Mouse (Mus musculus) embryonic facial prominence, embryonic 11.5 days (tissue): ENCODE measurements around the gene Hfm1. TPM values are rescaled to one million over a fixed set of nuclear protein-coding genes. Genes with fewer than 3 reads are reported as not detected.

Experiments used
- ATAC-seq: fragments of 200-750 bp; cut with Nextera tagmentation; replicated peaks from 2 replicates; pipeline ENCODE4 v1.8.0; 2017; ENCODE audit warnings: low read depth; ENCODE audit not compliant: insufficient number of reproducible peaks, low FRiP score, low TSS enrichment
- DNase-seq: peaks from one replicate; pipeline ENCODE4 v3.0.0-alpha.2; 2015; ENCODE audit warnings: low spot score
- H3K27ac ChIP-seq: fragments of 300-500 bp; sonication (generic); replicated peaks from 2 replicates; pipeline ENCODE4 v1.5.1; 2014; ENCODE audit warnings: mild to moderate bottlenecking, low read depth, low read length, control low read depth
- H3K27me3 ChIP-seq: fragments of 300-500 bp; sonication (generic); 2 replicates; pipeline ENCODE4 v1.6.1; 2014; ENCODE audit warnings: mild to moderate bottlenecking, low read length, moderate library complexity, mixed read lengths; ENCODE audit not compliant: control insufficient read depth, insufficient read depth
- H3K36me3 ChIP-seq: fragments of 300-500 bp; sonication (generic); replicated peaks from 2 replicates; pipeline ENCODE4 v1.6.1; 2014; ENCODE audit warnings: low read depth, mild to moderate bottlenecking, low read length, moderate library complexity, mixed read lengths; ENCODE audit not compliant: control insufficient read depth, insufficient read depth
- H3K4me1 ChIP-seq: fragments of 300-500 bp; sonication (generic); 2 replicates; pipeline ENCODE4 v1.6.1; 2014; ENCODE audit warnings: low read length, mixed read lengths; ENCODE audit not compliant: control insufficient read depth, insufficient read depth
- H3K4me2 ChIP-seq: fragments of 300-500 bp; sonication (generic); 2 replicates; pipeline ENCODE4 v1.6.1; 2014; ENCODE audit warnings: low read depth, mild to moderate bottlenecking, control low read depth, low read length, moderate library complexity
- H3K4me3 ChIP-seq: fragments of 300-500 bp; sonication (generic); 2 replicates; pipeline ENCODE4 v1.5.1; 2014; ENCODE audit warnings: low read depth, low read length, control low read depth
- H3K9ac ChIP-seq: fragments of 300-500 bp; sonication (generic); replicated peaks from 2 replicates; pipeline ENCODE4 v1.6.1; 2014; ENCODE audit warnings: mild to moderate bottlenecking, control low read depth, low read length
- H3K9me3 ChIP-seq: fragments of 300-500 bp; sonication (generic); replicated peaks from 2 replicates; pipeline ENCODE4 v1.6.1; 2016; ENCODE audit warnings: mild to moderate bottlenecking, low read length, inconsistent platforms, mixed read lengths; ENCODE audit not compliant: control insufficient read depth
- WGBS: fragments of 180-500 bp; shearing (Covaris S2); extraction: QIAGEN DNeasy Blood & Tissue Kit; methylation state at CpG from one replicate; pipeline ENCODE4 v1.1.7; 2014; 5-methylcytosine and 5-hydroxymethylcytosine counted together
- polyA plus RNA-seq: library from polyadenylated mRNA; unstranded; fragments of >200 nt; fragmentation: Nextera tagmentation; extraction: Ambion mirVana; gene quantifications from 2 replicates; pipeline ENCODE4 v1.2.1, GENCODE M21; 2014

The Hfm1 gene
- polyA plus RNA-seq, 1 experiment from 2014 or later, result 5.1 TPM

DNA sequence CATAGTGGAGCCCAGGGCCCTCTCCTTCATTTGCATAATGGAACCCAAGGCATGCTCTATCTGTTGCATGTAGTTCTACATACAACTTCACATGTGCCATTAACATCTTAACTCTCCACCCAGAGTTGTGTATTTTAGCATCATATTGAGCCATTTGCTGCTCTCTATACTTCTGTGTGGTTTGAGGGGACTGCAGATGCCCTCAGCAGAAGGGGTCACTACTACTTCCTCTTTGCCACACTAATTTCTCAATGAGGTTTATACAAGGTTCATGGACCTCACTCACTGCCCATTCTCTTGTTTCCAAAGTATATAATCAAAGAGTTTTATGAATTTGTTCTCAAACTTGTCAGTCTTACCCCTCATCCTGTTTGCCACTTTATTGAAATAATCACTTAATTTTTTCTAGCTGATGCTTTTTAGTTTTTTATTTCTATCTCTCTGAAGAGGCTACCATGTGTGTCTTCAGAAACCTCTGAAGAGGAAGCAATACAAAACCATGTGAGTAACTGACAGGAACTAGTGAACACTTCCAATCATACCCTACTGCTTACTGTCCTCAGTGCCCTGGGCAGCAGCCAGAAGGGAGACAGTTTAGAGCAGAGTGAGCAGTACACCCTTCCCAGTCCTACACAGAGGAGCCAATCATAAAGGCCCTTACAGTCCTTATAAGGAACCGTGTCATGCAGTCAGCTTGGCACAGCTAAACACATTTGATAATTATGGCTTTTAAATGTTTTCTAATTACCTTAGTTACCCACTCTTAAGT, 38.6 kb downstream of the Hfm1 start:
- WGBS, result 67% methylated on average over 1 of the region's 1 CpGs
- Histone ChIP-seq H3K9ac (no peak overlapping the region), H3K36me3 (no peaks in the 10 kb centered on the region), H3K27ac (no peak overlapping the region), H3K4me3 (no peak overlapping the region), H3K9me3 (no peaks in the 10 kb centered on the region), H3K27me3 (no peaks in the 10 kb centered on the region), H3K4me1 (no peaks in the 10 kb centered on the region), H3K4me2 (no peak overlapping the region)
- DNase-seq (no peak), ATAC-seq (no peak)

DNA sequence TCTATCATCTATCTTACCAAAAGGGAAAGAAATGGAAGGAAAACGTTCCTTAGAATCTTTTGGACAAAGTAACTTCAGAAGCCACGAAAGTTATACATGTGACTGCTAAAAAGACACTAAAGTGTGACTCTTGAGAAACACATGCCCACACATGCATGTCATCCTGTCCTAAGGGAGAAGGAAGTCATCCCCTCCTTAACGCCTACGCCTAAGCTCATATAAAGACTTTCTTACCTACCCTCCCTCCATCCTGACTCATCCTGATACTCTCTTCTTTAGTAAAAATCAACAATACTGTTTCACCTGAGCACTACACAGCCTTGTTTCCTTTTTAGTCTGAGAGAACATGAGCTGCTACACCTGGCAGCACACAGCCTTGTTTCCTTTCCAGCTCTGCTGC, 40.6 kb downstream of the Hfm1 start:
- Histone ChIP-seq H3K4me3 (no peak overlapping the region), H3K4me2 (no peak overlapping the region), H3K27ac (no peak overlapping the region), H3K36me3 (no peaks in the 10 kb centered on the region), H3K4me1 (no peaks in the 10 kb centered on the region), H3K9ac (no peak overlapping the region), H3K9me3 (no peaks in the 10 kb centered on the region), H3K27me3 (no peaks in the 10 kb centered on the region)
- DNase-seq, result no peak
- ATAC-seq, result no peak
- WGBS, result 90% methylated on average over 4 of the region's 4 CpGs

DNA sequence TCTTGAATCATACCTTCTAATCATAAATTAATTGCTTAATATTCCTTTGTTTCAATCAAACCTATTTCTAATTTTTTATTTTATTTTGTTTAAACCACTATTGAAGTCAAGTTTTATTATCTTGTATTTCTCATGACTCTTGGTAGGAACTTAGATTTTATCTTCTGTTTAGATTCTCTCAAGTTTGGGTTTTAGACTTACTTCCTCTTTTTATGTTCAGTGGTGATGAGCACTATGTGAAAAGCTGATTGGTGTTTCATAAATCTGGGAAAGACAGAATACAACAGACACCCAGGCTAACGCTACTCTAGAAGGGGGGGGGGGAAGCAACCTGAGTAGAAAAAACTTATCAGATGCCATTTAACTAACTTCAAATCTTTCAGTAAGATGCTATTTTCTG, 49.7 kb downstream of the Hfm1 start:
- no peak for DNase-seq
- no peaks in the 10 kb centered on the region for H3K9me3 ChIP-seq
- H3K9ac ChIP-seq, result no peak overlapping the region
- no peaks in the 10 kb centered on the region for H3K36me3 ChIP-seq
- no peak overlapping the region for H3K27ac ChIP-seq
- H3K4me1 ChIP-seq, result no peaks in the 10 kb centered on the region
- H3K4me3 ChIP-seq, result no peak overlapping the region
- H3K4me2 ChIP-seq, result no peak overlapping the region
- 73% methylated on average over 1 of the region's 1 CpGs for WGBS
- no peaks in the 10 kb centered on the region for H3K27me3 ChIP-seq
- no peak for ATAC-seq

DNA sequence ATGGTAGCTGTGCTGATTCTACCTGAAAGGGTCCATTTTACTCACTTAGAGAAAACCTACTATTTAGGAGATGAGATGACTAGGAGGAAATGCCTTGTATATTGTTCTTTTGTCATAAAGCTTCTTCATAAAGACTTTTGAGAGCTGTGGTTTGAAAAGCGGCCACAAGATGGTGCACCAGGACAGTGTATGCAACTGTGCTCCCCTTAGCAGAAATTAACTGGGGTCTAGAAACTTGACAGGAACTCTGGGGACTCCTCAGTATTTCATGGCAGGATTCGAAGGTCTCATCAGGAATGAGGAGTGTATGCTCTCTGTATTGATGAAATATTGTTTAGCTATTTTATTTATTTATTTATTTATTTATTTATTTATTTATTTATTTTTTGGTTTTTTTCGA, 65.7 kb downstream of the Hfm1 start:
- ATAC-seq, result no peak; the same call in 1 of the 2 replicates

DNA sequence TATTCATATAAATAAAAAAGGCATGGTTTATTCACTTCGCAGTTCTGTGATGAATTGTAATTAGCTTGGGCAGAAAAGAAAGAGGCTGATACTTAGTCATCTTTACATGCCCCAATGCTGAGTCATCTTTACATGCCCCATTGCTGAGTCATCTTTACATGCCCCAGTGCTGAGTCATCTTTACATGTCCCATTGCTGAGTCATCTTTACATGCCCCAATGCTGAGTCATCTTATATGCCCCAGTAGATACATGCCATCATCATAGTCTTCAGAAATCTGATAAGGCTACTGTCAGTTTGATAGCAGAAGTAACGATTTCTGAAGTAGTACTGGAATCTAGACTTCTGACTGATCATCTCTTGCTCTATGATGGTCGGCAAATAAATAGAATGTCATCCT, 72.8 kb downstream of the Hfm1 start:
- Histone ChIP-seq H3K9ac (no peak overlapping the region), H3K36me3 (no peaks in the 10 kb centered on the region), H3K27me3 (no peaks in the 10 kb centered on the region), H3K4me1 (no peaks in the 10 kb centered on the region), H3K9me3 (no peaks in the 10 kb centered on the region), H3K27ac (no peak overlapping the region), H3K4me3 (no peak overlapping the region), H3K4me2 (no peak overlapping the region)
- DNase-seq (no peak), ATAC-seq (no peak)
- 87% methylated on average over 3 of the region's 3 CpGs for WGBS

More for the DNA sequence above, 65.7 kb downstream of the Hfm1 start:
- Histone ChIP-seq H3K27ac (no peak overlapping the region), H3K9ac (no peak overlapping the region), H3K27me3 (no peaks in the 10 kb centered on the region), H3K4me2 (no peak overlapping the region), H3K9me3 (no peaks in the 10 kb centered on the region), H3K36me3 (no peaks in the 10 kb centered on the region), H3K4me1 (no peaks in the 10 kb centered on the region), H3K4me3 (no peak overlapping the region)
- WGBS, result 43% methylated on average over 3 of the region's 3 CpGs
- peak; percentile 87 for DNase-seq

DNA sequence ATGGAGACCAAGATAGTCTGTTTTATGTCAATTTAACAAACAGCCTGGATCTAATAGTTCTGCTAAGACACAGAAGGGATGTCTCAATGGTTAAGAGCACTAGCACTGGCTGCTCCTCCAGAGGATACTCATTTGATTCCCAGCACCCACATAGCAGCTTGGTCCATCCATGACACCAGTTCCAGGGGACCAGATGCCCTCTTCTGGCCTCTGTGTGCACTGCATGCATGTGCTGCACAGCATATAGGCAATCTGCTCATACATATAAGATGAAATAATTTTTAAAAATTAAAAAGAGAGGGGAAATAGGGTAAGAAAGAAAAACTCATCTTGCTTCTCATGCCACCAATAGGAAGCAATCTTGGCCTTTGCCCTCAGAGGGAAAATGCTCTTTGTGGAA, 79.1 kb downstream of the Hfm1 start:
- Histone ChIP-seq H3K4me1 (no peaks in the 10 kb centered on the region), H3K9ac (no peak overlapping the region), H3K27me3 (no peaks in the 10 kb centered on the region), H3K4me2 (no peak overlapping the region), H3K9me3 (no peaks in the 10 kb centered on the region), H3K36me3 (no peaks in the 10 kb centered on the region), H3K4me3 (no peak overlapping the region), H3K27ac (no peak overlapping the region)
- DNase-seq (no peak), ATAC-seq (no peak)

DNA sequence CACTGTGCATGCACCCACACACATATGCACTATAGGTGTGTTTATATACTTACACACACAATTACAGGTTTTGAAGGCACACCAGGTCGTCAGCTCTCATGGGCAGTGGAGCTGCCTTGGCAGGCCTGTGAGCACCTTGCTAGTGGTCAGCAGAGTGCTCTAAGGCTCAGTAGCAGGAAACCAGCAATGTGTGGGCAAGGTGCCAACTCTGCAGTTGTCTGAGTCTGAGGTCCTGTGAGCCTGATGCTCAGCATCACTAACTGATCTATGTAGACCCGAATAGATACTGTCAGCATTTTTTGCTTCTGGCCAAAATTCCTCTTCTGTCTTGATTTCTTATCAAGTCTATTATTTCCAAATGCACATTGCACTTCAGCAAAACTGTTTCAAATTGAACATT, 82.2 kb downstream of the Hfm1 start:
- WGBS, result 77% methylated on average over 2 of the region's 2 CpGs
- Histone ChIP-seq H3K4me3 (no peak overlapping the region), H3K4me2 (no peak overlapping the region), H3K36me3 (no peaks in the 10 kb centered on the region), H3K27me3 (no peaks in the 10 kb centered on the region), H3K9me3 (no peaks in the 10 kb centered on the region), H3K27ac (no peak overlapping the region), H3K4me1 (no peaks in the 10 kb centered on the region), H3K9ac (no peak overlapping the region)
- no peak for ATAC-seq
- DNase-seq, result no peak

DNA sequence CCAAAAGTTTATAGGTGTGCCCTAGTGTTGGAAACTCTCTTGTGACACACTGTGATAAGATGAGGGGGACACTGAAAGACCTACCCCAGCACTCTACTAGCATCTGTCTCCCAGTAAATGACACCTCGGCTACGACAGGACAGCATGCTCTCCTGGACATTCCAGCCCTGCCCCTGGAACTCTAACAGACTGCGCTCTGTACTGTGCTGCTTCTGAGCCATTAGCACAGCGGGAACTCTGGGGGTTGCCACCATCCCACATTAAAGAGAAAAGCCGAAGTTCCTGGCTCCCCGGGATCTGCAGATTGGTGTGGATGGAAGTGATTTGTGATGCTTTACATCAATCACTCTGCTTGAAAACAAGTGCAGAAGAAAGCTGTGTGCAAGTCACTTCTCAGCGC, 93.1 kb downstream of the Hfm1 start:
- Histone ChIP-seq H3K4me2 (no peak overlapping the region), H3K36me3 (no peaks in the 10 kb centered on the region), H3K27ac (no peak overlapping the region), H3K4me3 (no peak overlapping the region), H3K9me3 (no peaks in the 10 kb centered on the region), H3K27me3 (no peaks in the 10 kb centered on the region), H3K9ac (no peak overlapping the region), H3K4me1 (no peaks in the 10 kb centered on the region)
- WGBS, result 18% methylated on average over 7 of the region's 7 CpGs
- DNase-seq, result peak; percentile 19
- no peak for ATAC-seq
